Mouse (Mus musculus) kidney, embryonic 16.5 days (tissue): ENCODE measurements around the gene Man1a. TPM values are rescaled to one million over a fixed set of nuclear protein-coding genes. Genes with fewer than 3 reads are reported as not detected.

ENCODE experiments used
- ATAC-seq: fragments of 200-750 bp; cut with Nextera tagmentation; 2 replicates; pipeline ENCODE4 v1.8.0; 2017; ENCODE audit warnings: moderate TSS enrichment; ENCODE audit not compliant: low FRiP score, low TSS enrichment
- H3K27ac ChIP-seq: fragments of 300-500 bp; sonication (generic); 2 replicates; pipeline ENCODE4 v1.5.1; 2014; ENCODE audit warnings: low read length
- H3K27me3 ChIP-seq: fragments of 300-500 bp; sonication (generic); 2 replicates; pipeline ENCODE4 v1.6.1; 2014; ENCODE audit warnings: low read length, control low read depth, mixed read lengths; ENCODE audit not compliant: insufficient read depth
- H3K36me3 ChIP-seq: fragments of 300-500 bp; sonication (generic); 2 replicates; pipeline ENCODE4 v1.6.1; 2014; ENCODE audit warnings: low read length, control low read depth, mixed read lengths; ENCODE audit not compliant: insufficient read depth
- H3K4me1 ChIP-seq: fragments of 300-500 bp; sonication (generic); 2 replicates; pipeline ENCODE4 v1.6.1; 2014; ENCODE audit warnings: low read length, control low read depth, mixed read lengths; ENCODE audit not compliant: insufficient read depth
- H3K4me2 ChIP-seq: fragments of 300-500 bp; sonication (generic); replicated peaks from 2 replicates; pipeline ENCODE4 v1.6.1; 2014; ENCODE audit warnings: low read depth, low read length
- H3K4me3 ChIP-seq: fragments of 300-500 bp; sonication (generic); 2 replicates; pipeline ENCODE4 v1.5.1; 2014; ENCODE audit warnings: mild to moderate bottlenecking, low read length
- H3K9ac ChIP-seq: fragments of 300-500 bp; sonication (generic); replicated peaks from 2 replicates; pipeline ENCODE4 v1.6.1; 2014; ENCODE audit warnings: low read length
- H3K9me3 ChIP-seq: fragments of 300-500 bp; sonication (generic); 2 replicates; pipeline ENCODE4 v1.6.1; 2016; ENCODE audit warnings: low read length, control low read depth
- WGBS: fragments of 180-500 bp; shearing (Covaris S2); extraction: QIAGEN DNeasy Blood & Tissue Kit; methylation state at CpG from one replicate; pipeline ENCODE4 v1.1.7; 2014; 5-methylcytosine and 5-hydroxymethylcytosine counted together
- polyA plus RNA-seq: library from polyadenylated mRNA; unstranded; fragments of >200 nt; fragmentation: Nextera tagmentation; extraction: Ambion mirVana; gene quantifications from 2 replicates; pipeline ENCODE4 v1.2.1, GENCODE M21; 2015

The Man1a gene
- polyA plus RNA-seq, 1 experiment from 2014 or later, result 6.5 TPM

DNA sequence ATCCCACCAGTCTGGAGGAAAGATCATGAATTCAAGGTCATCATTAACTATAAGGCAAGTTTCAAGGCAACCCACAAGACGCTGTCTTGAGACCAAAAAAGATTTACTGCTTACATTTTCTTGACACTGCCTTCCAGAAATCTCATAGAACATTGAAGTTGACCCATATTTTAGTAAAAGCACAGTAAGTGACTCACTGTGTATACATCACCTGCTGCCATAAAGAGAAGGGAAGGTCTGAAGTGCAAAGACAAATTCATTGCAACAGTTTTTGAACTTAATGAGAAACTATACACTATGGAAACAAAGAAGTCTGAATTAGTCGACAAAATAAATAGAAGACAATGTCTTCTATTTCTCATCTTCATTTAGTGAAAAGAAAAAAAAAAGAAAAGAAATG is 8.7 kb upstream of the Man1a start:
- H3K36me3 ChIP-seq, result no peaks in the 10 kb centered on the region
- no peaks in the 10 kb centered on the region for H3K27me3 ChIP-seq
- no peaks in the 10 kb centered on the region for H3K4me1 ChIP-seq
- H3K9me3 ChIP-seq, result no peaks in the 10 kb centered on the region
- no peak overlapping the region for H3K27ac ChIP-seq
- no peak for ATAC-seq
- WGBS, result 79% methylated on average over 2 of the region's 2 CpGs
- H3K9ac ChIP-seq, result no peak overlapping the region
- no peak overlapping the region for H3K4me2 ChIP-seq
- no peak overlapping the region for H3K4me3 ChIP-seq

DNA sequence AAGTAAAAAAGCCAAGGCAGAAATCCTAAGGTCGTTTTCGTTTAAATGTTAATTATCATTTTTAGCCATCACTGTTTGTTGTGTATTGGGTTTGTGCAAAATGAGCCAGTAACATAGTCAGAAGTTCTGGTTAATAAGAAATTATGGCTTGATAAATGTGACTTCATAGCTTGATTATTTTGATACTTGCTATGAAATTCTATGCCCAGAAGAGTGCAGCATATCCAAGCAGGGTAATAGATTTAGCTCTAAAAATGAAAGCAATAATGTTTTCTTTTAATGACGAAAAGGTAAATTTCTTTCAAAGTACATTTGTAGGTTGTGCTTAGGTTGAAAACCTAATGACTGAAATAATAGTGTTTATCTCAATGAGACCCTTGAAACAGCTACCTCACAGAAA is 596 bp upstream of the Man1a start:
- ATAC-seq, result no peak
- Histone ChIP-seq H3K27me3 (no peaks in the 10 kb centered on the region), H3K9ac (no peak overlapping the region), H3K27ac (no peak overlapping the region), H3K4me1 (peaks cover 23% of the 10 kb centered on the region), H3K36me3 (no peaks in the 10 kb centered on the region), H3K9me3 (no peaks in the 10 kb centered on the region), H3K4me2 (no peak overlapping the region), H3K4me3 (no peak overlapping the region)
- 52% methylated on average over 3 of the region's 3 CpGs for WGBS

DNA sequence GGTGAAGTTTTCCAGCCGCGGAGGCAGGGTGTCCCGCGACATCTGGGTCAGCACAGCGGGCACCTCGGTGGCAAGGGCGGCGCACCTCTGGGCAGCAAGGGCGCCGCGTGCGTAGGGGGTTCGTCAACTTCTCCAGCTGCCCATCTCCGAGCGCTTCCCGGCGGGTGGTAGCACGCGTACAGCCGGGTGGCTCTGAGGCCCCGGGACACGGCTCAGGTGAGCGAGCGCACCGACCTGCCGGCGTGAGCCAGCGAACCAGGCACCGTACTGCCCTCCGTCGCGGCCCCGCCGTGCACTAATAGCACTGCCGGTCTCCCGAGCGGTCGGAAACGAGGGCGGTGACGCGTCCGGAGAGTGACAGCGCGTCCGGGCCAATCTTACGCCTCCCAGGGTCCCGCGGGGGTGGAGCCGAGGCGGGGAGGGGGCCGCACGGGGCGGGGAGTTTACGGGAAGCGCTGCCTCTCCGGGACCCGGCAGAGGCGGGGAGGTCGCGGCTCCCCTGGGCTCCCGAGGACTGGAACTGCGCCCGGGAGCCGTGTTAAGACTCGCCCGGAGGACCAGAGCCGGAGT is 883 bp downstream of the Man1a start:
- under 1% methylated on average over 66 of the region's 68 CpGs for WGBS
- ATAC-seq, result peak; percentile 97
- no peaks in the 10 kb centered on the region for H3K27me3 ChIP-seq
- peak overlapping the region; percentile 91 for H3K4me2 ChIP-seq
- peak overlapping the region; percentile 24; the same call in 1 of the 2 replicates for H3K27ac ChIP-seq
- H3K4me3 ChIP-seq, result peak overlapping the region; percentile 87
- H3K9ac ChIP-seq, result peak overlapping the region; percentile 78
- no peaks in the 10 kb centered on the region for H3K36me3 ChIP-seq
- H3K9me3 ChIP-seq, result no peaks in the 10 kb centered on the region
- H3K4me1 ChIP-seq, result peaks cover 31% of the 10 kb centered on the region

DNA sequence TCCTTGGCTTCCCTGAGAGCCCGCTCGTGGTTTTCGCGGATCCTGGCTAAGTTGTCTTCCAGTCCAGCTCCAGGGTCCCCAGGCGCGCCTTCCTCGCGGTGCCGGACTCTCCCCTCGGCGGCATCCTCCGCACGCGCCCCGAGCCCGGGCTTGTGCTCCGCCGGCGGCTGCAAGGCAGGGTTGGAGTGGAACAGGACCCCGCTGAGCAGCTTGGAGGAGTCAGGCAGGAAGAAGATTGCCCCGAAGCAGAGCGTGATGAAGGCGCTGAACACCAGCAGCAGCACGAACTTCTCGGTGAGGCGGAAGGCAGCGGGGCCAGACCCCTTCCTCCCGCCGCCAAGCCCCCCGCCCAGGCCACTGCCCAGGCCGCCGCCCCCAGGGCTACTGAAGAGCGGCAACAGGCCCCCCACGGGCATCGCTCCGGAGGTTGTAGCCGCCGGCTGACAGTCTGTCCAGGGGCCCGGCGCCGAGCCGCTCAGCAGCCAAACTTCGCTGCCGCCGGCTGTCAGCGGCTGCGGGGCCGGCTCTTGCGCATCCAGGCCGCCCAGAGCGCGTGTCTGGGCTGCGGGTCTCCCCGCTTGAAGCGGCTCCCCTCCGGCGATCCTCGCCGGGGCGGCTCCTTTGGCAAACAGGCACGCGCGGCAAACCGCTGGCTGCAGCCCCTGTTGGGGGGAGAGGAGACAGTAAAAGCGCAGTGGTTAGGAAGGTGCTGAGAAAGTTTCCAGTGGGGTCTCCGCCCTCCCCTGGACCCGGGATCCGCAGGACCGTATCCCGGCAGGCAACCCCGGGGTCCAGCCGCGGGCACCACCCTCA is 1.6 kb downstream of the Man1a start:
- no peaks in the 10 kb centered on the region for H3K36me3 ChIP-seq
- peak overlapping the region; percentile 91 for H3K4me2 ChIP-seq
- H3K27ac ChIP-seq, result peak overlapping the region; percentile 50
- peak; percentile 52 for ATAC-seq
- under 1% methylated on average over 67 of the region's 73 CpGs for WGBS
- H3K4me1 ChIP-seq, result peaks cover 34% of the 10 kb centered on the region
- H3K4me3 ChIP-seq, result peak overlapping the region; percentile 87
- H3K27me3 ChIP-seq, result no peaks in the 10 kb centered on the region
- no peaks in the 10 kb centered on the region for H3K9me3 ChIP-seq
- H3K9ac ChIP-seq, result peak overlapping the region; percentile 78

DNA sequence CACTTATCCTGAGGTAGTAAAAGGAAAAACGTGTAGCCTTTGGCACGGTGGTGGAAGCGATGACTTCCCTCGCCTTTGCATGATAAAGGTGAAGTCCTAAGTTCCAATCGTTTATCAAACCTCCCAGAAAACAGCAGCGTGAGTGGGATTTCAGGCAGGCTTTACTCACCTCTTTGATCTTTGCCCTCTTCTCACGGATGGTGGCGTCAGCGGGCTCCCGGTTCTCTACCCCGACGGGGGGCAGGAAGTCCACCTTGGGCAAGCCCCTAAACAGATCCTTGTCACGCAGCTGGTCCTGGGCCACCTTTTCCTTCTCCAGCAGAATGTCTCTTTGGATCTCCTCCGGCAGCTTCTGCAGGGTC is 2.2 kb downstream of the Man1a start:
- peak overlapping the region; percentile 50; the same call in 1 of the 2 replicates for H3K27ac ChIP-seq
- peak; percentile 19; the same call in 1 of the 2 replicates for ATAC-seq
- H3K4me3 ChIP-seq, result peak overlapping the region; percentile 87
- H3K4me2 ChIP-seq, result peak overlapping the region; percentile 91
- no peaks in the 10 kb centered on the region for H3K9me3 ChIP-seq
- no peaks in the 10 kb centered on the region for H3K36me3 ChIP-seq
- H3K4me1 ChIP-seq, result peaks cover 34% of the 10 kb centered on the region
- no peaks in the 10 kb centered on the region for H3K27me3 ChIP-seq
- 0% methylated on average over 14 of the region's 14 CpGs for whole genome bisulfite sequencing
- peak overlapping the region; percentile 78 for H3K9ac ChIP-seq

DNA sequence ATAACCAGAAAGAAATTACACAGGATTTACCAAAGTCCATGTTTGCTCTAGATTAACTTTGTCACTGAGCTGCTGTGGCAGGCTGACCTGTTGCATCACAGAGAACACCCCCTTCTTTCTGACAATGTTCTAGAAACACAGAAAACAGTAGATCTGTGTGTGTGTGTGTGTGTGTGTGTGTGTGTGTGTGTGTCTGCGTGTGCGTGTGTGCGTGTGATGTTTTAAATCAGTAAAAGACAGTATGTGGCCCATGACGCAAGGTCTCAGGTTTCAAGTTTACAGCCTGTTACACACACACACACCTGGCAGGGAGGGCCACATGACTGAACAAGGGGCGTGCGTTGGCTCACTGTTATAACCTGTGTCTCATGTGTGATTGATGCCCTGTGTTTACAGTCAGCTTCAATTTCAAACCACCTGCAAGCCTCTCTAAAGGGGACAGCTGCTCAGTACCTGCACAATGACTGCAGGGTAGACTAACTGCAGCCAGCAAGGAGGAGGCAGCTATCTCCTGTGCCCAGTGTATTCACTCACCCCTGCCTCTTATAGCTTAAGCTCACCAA is 2.7 kb downstream of the Man1a start:
- Histone ChIP-seq H3K4me3 (peak overlapping the region; percentile 87), H3K27me3 (no peaks in the 10 kb centered on the region), H3K4me2 (peak overlapping the region; percentile 91), H3K9ac (peak overlapping the region; percentile 78), H3K36me3 (no peaks in the 10 kb centered on the region), H3K4me1 (peaks cover 34% of the 10 kb centered on the region), H3K9me3 (no peaks in the 10 kb centered on the region), H3K27ac (no peak overlapping the region)
- peak; percentile 29; the same call in 1 of the 2 replicates for ATAC-seq
- 24% methylated on average over 6 of the region's 6 CpGs for WGBS

DNA sequence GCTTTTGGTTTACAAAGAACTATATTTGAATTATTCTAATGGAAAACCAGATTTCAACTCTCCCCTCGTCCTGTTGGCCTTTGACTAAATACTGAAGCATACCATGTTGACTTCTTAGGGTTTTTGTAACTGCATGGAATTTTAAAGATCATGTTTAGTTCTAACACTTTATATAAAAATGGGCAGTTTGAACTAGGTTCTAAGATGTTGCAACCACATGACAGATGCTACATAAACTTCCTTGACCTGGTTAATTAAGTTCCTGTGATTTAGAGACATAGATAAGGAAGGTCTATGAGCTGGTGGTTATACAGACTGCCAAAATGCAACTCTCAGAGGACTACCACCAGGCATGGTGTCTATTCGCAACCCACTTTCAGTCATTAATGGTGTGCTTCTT is 4.1 kb downstream of the Man1a start:
- 85% methylated on average over 2 of the region's 2 CpGs for WGBS
- Histone ChIP-seq H3K27ac (no peak overlapping the region), H3K4me3 (peak overlapping the region; percentile 87), H3K4me1 (peaks cover 34% of the 10 kb centered on the region), H3K4me2 (peak overlapping the region; percentile 91), H3K9ac (no peak overlapping the region), H3K9me3 (no peaks in the 10 kb centered on the region), H3K36me3 (no peaks in the 10 kb centered on the region), H3K27me3 (no peaks in the 10 kb centered on the region)
- ATAC-seq, result no peak

DNA sequence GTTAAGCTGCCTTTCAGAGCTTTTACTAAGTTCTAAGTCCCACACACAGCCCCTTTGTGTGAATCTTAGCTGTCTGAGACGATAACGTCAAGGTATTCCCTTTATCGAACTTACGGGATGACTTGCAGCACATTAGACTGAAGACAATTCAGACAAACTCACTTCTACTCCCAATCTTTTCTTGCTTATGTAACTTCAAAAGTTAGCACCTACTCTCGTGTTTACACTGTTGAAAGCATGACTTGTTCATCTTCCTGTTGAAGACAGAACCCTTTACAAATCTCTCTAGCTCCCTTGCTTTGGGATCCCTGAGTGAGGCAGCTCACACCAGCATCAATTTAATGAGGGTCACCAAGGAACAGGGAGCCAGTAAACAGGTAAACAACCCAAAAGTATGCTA is 5.9 kb downstream of the Man1a start:
- Histone ChIP-seq H3K9ac (no peak overlapping the region), H3K4me2 (no peak overlapping the region), H3K9me3 (no peaks in the 10 kb centered on the region), H3K4me1 (peaks cover 28% of the 10 kb centered on the region), H3K27me3 (no peaks in the 10 kb centered on the region), H3K4me3 (no peak overlapping the region), H3K36me3 (no peaks in the 10 kb centered on the region), H3K27ac (no peak overlapping the region)
- ATAC-seq, result no peak
- 86% methylated on average over 5 of the region's 5 CpGs for WGBS

DNA sequence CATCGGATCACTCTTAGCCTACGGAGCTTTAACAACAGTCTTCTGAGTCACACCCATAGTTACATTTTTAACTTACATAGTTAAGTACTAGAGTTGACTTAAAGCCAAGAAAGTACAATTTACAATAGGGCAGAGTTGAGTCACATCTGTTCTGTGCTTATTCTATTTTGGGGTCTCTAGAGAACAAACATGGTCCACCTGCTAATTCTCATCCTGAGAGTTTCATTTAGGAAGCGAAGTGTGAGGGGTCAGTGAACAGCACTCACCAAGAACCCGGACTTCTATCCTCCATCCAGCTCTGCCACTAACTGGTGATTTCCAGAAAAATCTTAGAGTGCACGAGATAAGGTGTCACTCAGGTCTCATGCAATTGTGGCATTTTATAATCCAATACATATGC is 7.0 kb downstream of the Man1a start:
- H3K27ac ChIP-seq, result no peak overlapping the region
- no peaks in the 10 kb centered on the region for H3K27me3 ChIP-seq
- H3K4me3 ChIP-seq, result no peak overlapping the region
- no peaks in the 10 kb centered on the region for H3K9me3 ChIP-seq
- H3K36me3 ChIP-seq, result no peaks in the 10 kb centered on the region
- ATAC-seq, result no peak
- 88% methylated on average over 5 of the region's 5 CpGs for WGBS
- H3K4me2 ChIP-seq, result no peak overlapping the region
- no peak overlapping the region for H3K9ac ChIP-seq
- H3K4me1 ChIP-seq, result peaks cover 28% of the 10 kb centered on the region

DNA sequence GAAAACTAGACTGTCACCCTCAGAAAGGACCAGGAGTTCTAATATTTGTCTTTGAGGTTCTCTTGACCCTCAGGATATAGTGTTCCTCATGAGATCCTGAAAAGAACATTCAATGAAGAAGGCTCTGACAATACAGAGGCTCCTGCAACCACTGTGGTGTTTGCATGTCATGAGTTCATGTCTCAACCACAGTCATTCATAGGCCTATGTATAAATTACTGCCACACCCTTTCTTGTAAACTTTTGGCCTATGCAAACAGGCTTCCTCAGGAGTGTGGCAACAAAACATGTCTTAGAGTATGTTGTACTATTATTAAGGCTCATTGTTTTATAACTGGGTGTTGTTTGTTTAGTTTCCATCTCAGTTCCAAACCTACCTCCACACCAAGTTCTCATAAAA is 9.7 kb downstream of the Man1a start:
- H3K9me3 ChIP-seq, result no peaks in the 10 kb centered on the region
- no peak overlapping the region for H3K9ac ChIP-seq
- H3K4me3 ChIP-seq, result no peak overlapping the region
- H3K36me3 ChIP-seq, result 0 out of 2 replicates have a peak, but pooled peaks cover 4% of the 10 kb centered on the region
- H3K4me2 ChIP-seq, result no peak overlapping the region
- H3K4me1 ChIP-seq, result peaks cover 9% of the 10 kb centered on the region
- ATAC-seq, result no peak
- H3K27ac ChIP-seq, result no peak overlapping the region
- no peaks in the 10 kb centered on the region for H3K27me3 ChIP-seq
